Mouse (Mus musculus) CH12.LX (cell line): ENCODE measurements around the gene Mdga1.

Experiments
- CTCF ChIP-seq, 2 experiments: IDR thresholded peaks in 1 of 2; conservative IDR thresholded peaks in 1 of 2; 2 replicates each; pipeline ENCODE4 v1.5.1; 2011 to 2012; ENCODE audit warnings: low read depth in 2 of 2, low read length in 2 of 2, improper control_type of control experiment in 1 of 2, inconsistent platforms in 1 of 2, mild to moderate bottlenecking in 1 of 2, moderate library complexity in 1 of 2
- TBP ChIP-seq: conservative IDR thresholded peaks from 2 replicates; pipeline ENCODE4 v1.6.1; 2011; ENCODE audit warnings: low read depth, low read length, improper control_type of control experiment
- USF1 ChIP-seq: IDR thresholded peaks from 2 replicates; pipeline ENCODE4 v1.6.1; 2014; ENCODE audit warnings: low read depth, mild to moderate bottlenecking, inconsistent platforms, low read length, improper control_type of control experiment
- ZKSCAN1 ChIP-seq: IDR thresholded peaks from 2 replicates; pipeline ENCODE4 v1.6.1; 2012; ENCODE audit warnings: low read depth, inconsistent platforms, low read length, improper control_type of control experiment, borderline replicate concordance

DNA sequence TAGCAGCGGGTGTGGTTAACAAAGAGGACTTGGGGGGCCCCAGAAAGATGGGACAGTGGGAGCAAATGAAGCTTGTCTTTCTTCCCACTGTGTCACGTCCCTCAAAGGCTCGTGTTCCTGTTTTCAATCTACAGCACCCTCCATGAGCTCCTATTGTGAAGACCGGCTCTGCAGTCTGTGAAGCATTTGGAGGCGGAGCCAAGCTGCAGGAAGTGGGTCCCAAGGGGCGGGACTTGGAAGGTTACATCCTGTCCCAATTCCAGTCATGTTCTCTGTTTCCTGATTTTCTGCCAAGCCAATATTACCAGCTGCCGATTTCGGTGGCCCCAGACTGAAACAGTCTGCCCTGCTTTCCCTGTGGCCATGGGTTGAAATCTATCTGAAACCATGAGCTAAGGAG, 11.7 kb upstream of the Mdga1 start:
- TF ChIP-seq TBP (no peak), ZKSCAN1 (no peak), USF1 (no peak), CTCF (conservative IDR thresholded peaks at IDR 0.05 in 1 of 2, IDR thresholded peaks at IDR 0.05 in 1 of 2; ENCODE audit: low read depth in 2 of 2, low read length in 2 of 2) (no peak)
